Mouse (Mus musculus) midbrain, embryonic 14.5 days (tissue): ENCODE data around the gene Tead1. TPM values are rescaled to one million over a fixed set of nuclear protein-coding genes. Genes with fewer than 3 reads are reported as not detected.

Experiments
- ATAC-seq: fragments of 200-750 bp; cut with Nextera tagmentation; 2 replicates; pipeline ENCODE4 v1.8.0; 2017; ENCODE audit warnings: moderate number of reproducible peaks, moderate library complexity; ENCODE audit not compliant: low FRiP score, low TSS enrichment
- DNase-seq: peaks from one replicate; pipeline ENCODE4 v3.0.0-alpha.2; 2015
- H3K27ac ChIP-seq: fragments of 300-500 bp; sonication (generic); replicated peaks from 2 replicates; pipeline ENCODE4 v1.5.1; 2014; ENCODE audit warnings: mild to moderate bottlenecking, low read depth, low read length, moderate library complexity
- H3K27me3 ChIP-seq: fragments of 300-500 bp; sonication (generic); 2 replicates; pipeline ENCODE4 v1.6.1; 2014; ENCODE audit warnings: low read length, control low read depth, mixed read lengths; ENCODE audit not compliant: control insufficient read depth, insufficient read depth
- H3K36me3 ChIP-seq: fragments of 300-500 bp; sonication (generic); 2 replicates; pipeline ENCODE4 v1.6.1; 2014; ENCODE audit warnings: low read length, control low read depth; ENCODE audit not compliant: control insufficient read depth, insufficient read depth
- H3K4me1 ChIP-seq: fragments of 300-500 bp; sonication (generic); 2 replicates; pipeline ENCODE4 v1.6.1; 2014; ENCODE audit warnings: mild to moderate bottlenecking, antibody characterized with exemption, low read length, control low read depth; ENCODE audit not compliant: control insufficient read depth, insufficient read depth
- H3K4me2 ChIP-seq: fragments of 300-500 bp; sonication (generic); 2 replicates; pipeline ENCODE4 v1.6.1; 2014; ENCODE audit warnings: mild to moderate bottlenecking, low read length, moderate library complexity
- H3K4me3 ChIP-seq: fragments of 300-500 bp; sonication (generic); replicated peaks from 2 replicates; pipeline ENCODE4 v1.5.1; 2014; ENCODE audit warnings: low read depth, low read length
- H3K9ac ChIP-seq: fragments of 300-500 bp; sonication (generic); replicated peaks from 2 replicates; pipeline ENCODE4 v1.6.1; 2014; ENCODE audit warnings: mild to moderate bottlenecking, low read length, moderate library complexity
- H3K9me3 ChIP-seq: fragments of 300-500 bp; sonication (generic); 2 replicates; pipeline ENCODE4 v1.6.1; 2016; ENCODE audit warnings: low read length, control low read depth, mixed read lengths; ENCODE audit not compliant: control insufficient read depth
- WGBS: fragments of 180-500 bp; shearing (Covaris S2); extraction: QIAGEN DNeasy Blood & Tissue Kit; methylation state at CpG from one replicate; pipeline ENCODE4 v1.1.7; 2014; 5-methylcytosine and 5-hydroxymethylcytosine counted together
- polyA plus RNA-seq: library from polyadenylated mRNA; unstranded; fragments of >200 nt; fragmentation: Nextera tagmentation; extraction: Ambion mirVana; gene quantifications from 2 replicates; pipeline ENCODE4 v1.2.1, GENCODE M21; 2014

The Tead1 gene
- polyA plus RNA-seq, 1 experiment from 2014 or later = 10.7 TPM

GRCm38 (mm10) chr7:112862086-112862485, 183.0 kb downstream of the Tead1 start:
- ATAC-seq (no peak), DNase-seq (no peak)
- Histone ChIP-seq H3K4me3 (no peak overlapping the region), H3K36me3 (peaks cover 12% of the 10 kb centered on the region), H3K4me1 (no peaks in the 10 kb centered on the region), H3K9ac (no peak overlapping the region), H3K27ac (no peak overlapping the region), H3K27me3 (no peaks in the 10 kb centered on the region), H3K9me3 (no peaks in the 10 kb centered on the region), H3K4me2 (no peak overlapping the region)
- 96% methylated on average over 5 of the region's 5 CpGs for WGBS

- no peak for DNase-seq
- 93% methylated on average over 8 of the region's 8 CpGs for WGBS
- no peaks in the 10 kb centered on the region for H3K4me1 ChIP-seq
- ATAC-seq = no peak
- peaks cover 12% of the 10 kb centered on the region for H3K36me3 ChIP-seq
- no peak overlapping the region for H3K9ac ChIP-seq
- no peaks in the 10 kb centered on the region for H3K9me3 ChIP-seq
- H3K27me3 ChIP-seq = no peaks in the 10 kb centered on the region
- no peak overlapping the region for H3K27ac ChIP-seq
- H3K4me3 ChIP-seq = no peak overlapping the region
- no peak overlapping the region for H3K4me2 ChIP-seq
Measured at GRCm38 (mm10) chr7:112864188-112864587, 185.1 kb downstream of the Tead1 start.

DNA sequence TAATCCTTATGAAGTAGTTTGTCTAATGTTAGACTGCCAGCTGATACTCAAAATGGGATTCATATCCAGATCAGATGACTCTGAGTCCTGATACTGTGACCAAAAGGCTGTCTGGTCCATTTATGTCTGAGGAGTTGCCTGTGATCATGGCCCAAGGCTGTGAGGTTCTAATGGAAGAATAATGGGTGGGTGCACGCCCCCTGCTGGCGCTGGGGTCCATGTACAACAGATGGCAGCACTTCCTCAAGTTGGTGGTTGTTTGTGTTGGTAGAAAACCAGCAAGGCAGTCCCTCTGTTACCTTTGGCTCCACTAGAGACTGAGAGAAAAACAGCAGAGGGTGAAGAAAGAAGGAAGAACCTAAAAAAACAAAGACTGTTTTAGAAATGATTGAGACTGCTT, 186.6 kb downstream of the Tead1 start:
- Histone ChIP-seq H3K9ac (no peak overlapping the region), H3K4me1 (no peaks in the 10 kb centered on the region), H3K9me3 (no peaks in the 10 kb centered on the region), H3K27me3 (no peaks in the 10 kb centered on the region), H3K27ac (no peak overlapping the region), H3K4me2 (no peak overlapping the region), H3K36me3 (peaks cover 12% of the 10 kb centered on the region), H3K4me3 (no peak overlapping the region)
- 9% methylated on average over 2 of the region's 2 CpGs for WGBS
- ATAC-seq = no peak
- DNase-seq = peak; percentile 81

DNA sequence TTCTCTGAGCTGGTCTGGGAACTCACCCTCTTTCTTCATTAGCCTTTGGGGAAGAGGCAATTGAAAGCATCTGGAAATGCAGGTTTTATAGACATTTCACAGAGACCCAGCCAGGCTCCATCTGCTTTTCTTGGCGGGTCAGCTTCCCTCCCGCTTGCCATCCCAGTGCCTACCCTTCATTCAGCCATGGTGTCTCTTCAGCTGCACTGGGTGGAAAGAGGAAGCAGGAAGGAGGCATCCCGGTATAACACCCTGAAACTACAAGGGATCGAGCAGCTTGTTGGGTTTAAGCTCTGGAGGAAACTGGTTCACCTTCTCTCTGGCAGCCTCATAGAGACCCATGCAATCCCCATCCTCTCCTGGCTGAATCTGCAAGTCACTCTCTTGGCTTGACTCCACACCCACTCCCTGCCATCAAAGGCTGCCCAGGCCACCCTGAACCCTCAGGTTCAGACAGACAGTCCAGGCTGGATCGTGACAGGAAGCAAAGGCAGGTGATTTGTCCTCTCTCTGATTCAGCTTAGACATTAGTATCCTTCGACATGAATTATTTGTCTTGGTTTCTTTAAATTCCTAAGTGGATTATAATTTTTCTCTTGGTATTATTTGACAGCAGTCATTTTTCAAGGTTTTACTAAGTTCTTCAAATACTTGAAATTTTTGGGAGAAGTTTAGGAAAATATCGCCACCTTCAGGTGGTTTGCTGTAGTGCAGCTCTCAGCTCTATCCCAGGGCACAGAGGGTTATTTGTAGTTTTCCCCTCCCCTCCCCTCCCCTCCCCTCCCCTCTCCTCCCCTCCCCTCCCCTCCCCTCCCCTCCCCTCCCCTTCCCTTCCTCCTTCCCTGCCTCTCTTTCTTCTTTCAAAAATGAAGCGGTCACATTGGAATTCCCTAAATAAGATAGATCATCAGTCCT, 189.7 kb downstream of the Tead1 start:
- Histone ChIP-seq H3K9ac (no peak overlapping the region), H3K27me3 (no peaks in the 10 kb centered on the region), H3K36me3 (no peaks in the 10 kb centered on the region), H3K9me3 (no peaks in the 10 kb centered on the region), H3K27ac (no peak overlapping the region), H3K4me1 (no peaks in the 10 kb centered on the region), H3K4me3 (no peak overlapping the region), H3K4me2 (no peak overlapping the region)
- peak; percentile 85 for DNase-seq
- WGBS = 62% methylated on average over 7 of the region's 8 CpGs
- no peak for ATAC-seq

GRCm38 (mm10) chr7:112871752-112872151, 192.6 kb downstream of the Tead1 start:
- no peak overlapping the region for H3K4me3 ChIP-seq
- no peak overlapping the region for H3K9ac ChIP-seq
- DNase-seq (no peak), ATAC-seq (no peak)
- no peak overlapping the region for H3K27ac ChIP-seq
- 81% methylated on average over 7 of the region's 7 CpGs for WGBS
- H3K4me2 ChIP-seq = no peak overlapping the region
- H3K9me3 ChIP-seq = no peaks in the 10 kb centered on the region
- no peaks in the 10 kb centered on the region for H3K36me3 ChIP-seq
- no peaks in the 10 kb centered on the region for H3K27me3 ChIP-seq
- H3K4me1 ChIP-seq = peaks cover under 1% of the 10 kb centered on the region; the same call in 1 of the 2 replicates

- Histone ChIP-seq H3K27me3 (no peaks in the 10 kb centered on the region), H3K27ac (no peak overlapping the region), H3K4me2 (no peak overlapping the region), H3K4me1 (peaks cover 6% of the 10 kb centered on the region), H3K9me3 (no peaks in the 10 kb centered on the region), H3K36me3 (no peaks in the 10 kb centered on the region), H3K4me3 (no peak overlapping the region), H3K9ac (no peak overlapping the region)
- no peak for ATAC-seq
- WGBS = 64% methylated on average over 9 of the region's 9 CpGs
- DNase-seq = no peak
Measured at GRCm38 (mm10) chr7:112872435-112873196, 193.5 kb downstream of the Tead1 start.

DNA sequence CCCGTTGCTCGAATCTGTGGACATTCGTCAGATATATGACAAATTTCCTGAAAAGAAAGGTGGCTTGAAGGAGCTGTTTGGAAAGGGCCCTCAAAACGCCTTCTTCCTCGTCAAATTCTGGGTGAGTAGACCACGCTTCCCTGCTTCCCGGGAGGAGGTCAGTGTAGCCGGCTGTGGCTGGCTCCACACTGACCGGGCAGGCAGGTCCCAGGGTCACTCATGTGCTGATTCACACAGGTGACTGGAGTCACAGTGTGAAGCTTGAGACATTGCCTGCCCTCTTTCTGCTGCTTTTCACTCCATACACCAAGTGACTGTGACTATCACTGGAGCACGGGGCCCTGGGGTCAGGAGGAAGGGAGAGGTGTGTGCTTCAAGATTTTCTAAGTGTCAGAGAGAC, 197.0 kb downstream of the Tead1 start:
- H3K27ac ChIP-seq = no peak overlapping the region
- H3K9ac ChIP-seq = no peak overlapping the region
- H3K4me3 ChIP-seq = no peak overlapping the region
- no peaks in the 10 kb centered on the region for H3K36me3 ChIP-seq
- 82% methylated on average over 10 of the region's 10 CpGs for WGBS
- H3K27me3 ChIP-seq = no peaks in the 10 kb centered on the region
- ATAC-seq (no peak), DNase-seq (no peak)
- H3K9me3 ChIP-seq = no peaks in the 10 kb centered on the region
- no peak overlapping the region for H3K4me2 ChIP-seq
- peaks cover 6% of the 10 kb centered on the region for H3K4me1 ChIP-seq

GRCm38 (mm10) chr7:112883791-112884274, 204.7 kb downstream of the Tead1 start:
- Histone ChIP-seq H3K9me3 (no peaks in the 10 kb centered on the region), H3K4me2 (no peak overlapping the region), H3K4me1 (peaks cover 25% of the 10 kb centered on the region), H3K36me3 (no peaks in the 10 kb centered on the region), H3K4me3 (no peak overlapping the region), H3K27ac (peak overlapping the region; percentile 81), H3K27me3 (no peaks in the 10 kb centered on the region), H3K9ac (no peak overlapping the region)
- DNase-seq (peak; percentile 82), ATAC-seq (peak; percentile 96)
- WGBS = 4% methylated on average over 8 of the region's 8 CpGs
